Mouse (Mus musculus) gastrocnemius, postnatal 25 days (tissue): ENCODE measurements at regions not wholly inside any gene's neighbourhood (a gene's known extent, or its start where the extent isn't known, plus 50 kb on each side); places are given as distances from the start of the nearest gene placed in this dataset.

Source experiments
- DNase-seq: peaks from one replicate; pipeline ENCODE4 v3.0.0; 2022

DNA sequence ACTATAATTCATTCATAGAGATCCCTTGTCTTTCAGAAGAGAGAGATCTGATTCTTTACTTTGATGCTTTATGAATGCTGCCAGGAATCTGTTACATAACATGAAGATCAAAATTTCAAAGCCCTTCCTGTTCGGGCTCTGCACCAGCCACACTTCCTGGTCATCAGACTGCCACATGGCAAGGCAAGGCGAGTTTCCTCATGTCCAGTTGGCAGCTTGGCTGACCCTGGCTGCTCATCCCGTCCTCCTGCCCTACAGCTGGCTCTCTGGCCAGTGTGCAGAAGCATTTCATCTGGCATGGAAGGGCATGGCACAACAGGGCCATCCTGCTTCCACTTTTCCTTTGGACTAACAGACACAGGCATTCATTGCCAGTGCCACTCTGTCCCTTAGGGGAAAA lies 292.2 kb upstream of the Slc24a5 start:
- DNase-seq = peak; percentile 79

DNA sequence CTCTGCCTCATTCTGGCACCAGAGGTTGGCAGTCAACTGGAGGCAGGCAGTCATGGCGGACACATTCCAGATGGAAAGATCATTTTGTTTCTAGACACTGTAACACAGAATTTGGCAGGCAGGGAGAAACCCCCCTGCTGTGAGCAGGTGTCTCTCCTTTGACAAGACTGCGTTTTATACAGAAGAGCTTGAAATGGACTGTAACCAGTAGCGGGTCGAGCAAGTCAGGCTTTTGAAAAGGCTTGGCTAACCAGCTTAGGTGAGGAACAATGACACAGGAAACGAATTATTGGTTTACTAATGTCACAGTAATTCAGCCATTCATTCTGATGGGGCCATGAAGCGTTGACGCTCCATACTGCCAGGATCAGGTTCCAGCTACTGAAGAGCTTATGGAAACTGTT lies 275.3 kb upstream of the Slc24a5 start:
- no peak for DNase-seq

DNA sequence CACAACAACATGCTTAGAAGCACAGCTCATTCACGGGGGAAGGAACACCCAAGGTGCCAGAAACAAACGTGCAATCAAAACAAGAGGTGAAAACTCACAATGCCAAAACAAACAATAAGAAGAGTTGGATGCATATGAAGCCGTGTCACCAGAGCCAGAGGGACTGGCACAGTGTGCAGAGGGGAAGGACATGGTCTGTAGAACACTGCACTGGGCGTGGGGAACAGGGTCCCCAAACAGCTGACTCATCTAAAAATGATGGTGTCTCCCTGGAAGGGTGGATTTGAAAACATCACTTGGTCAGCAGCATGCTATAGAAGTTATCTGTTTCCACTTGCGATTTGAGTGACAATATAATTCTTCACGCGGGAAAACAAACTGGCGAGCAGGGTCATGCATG lies 256.2 kb upstream of the Slc24a5 start:
- DNase-seq = no peak

DNA sequence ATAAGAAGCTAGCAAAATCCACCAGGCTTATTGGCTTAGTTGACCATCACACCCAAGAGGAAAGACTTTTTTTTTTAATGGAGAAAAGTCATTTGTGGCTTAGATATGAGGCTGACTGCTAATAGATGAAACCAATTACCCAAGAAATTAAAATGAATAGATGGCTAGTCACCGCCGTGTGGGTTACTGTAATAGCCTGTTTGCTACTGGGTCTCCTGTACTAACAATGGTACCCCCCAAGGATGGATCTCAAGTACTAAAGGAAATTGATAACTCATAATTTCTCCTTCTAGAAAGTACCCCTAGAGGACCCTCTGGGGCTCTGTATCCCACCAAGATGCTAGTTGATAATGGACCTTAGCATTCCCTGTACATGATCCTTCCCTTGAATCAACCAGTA lies 251.1 kb upstream of the Slc24a5 start:
- no peak for DNase-seq

DNA sequence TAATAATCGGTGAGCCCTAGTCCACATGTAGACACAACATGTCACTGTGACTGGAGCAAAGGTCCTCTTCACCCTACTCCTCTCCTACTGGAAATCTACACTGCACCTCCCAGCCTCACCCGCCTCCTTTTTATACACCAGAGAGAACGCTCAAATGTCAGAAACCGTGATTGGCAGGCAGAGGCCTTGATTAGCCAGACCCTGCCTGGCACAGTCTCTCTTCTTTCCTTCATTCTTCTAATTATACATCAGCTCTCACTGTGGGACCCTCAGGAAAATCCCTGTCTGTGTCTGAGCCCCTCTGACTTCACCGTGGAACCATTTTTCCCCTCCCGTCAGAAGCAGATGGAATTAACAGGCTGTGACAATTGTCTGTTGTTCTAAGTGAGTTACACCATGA lies 248.1 kb upstream of the Slc24a5 start:
- no peak for DNase-seq

DNA sequence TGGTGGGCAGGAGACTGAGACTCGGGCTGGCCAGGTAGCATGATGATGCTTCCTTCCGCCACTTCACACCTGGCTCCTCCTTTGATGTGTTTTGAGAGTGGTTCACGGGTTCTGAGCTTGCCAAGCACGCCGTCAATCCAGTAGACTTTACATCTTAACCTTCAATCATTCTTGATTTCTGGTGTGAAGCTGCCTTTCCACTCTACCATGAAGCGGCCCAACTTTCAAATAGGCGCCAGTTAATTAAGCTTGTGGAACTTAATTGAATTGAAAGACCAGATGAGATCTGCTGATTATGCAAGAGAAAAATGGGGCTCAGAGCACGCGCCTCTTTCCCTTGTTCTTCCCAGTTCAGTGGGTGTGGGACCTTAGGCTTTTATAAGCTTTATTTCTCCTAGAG lies 247.1 kb upstream of the Slc24a5 start:
- no peak for DNase-seq

DNA sequence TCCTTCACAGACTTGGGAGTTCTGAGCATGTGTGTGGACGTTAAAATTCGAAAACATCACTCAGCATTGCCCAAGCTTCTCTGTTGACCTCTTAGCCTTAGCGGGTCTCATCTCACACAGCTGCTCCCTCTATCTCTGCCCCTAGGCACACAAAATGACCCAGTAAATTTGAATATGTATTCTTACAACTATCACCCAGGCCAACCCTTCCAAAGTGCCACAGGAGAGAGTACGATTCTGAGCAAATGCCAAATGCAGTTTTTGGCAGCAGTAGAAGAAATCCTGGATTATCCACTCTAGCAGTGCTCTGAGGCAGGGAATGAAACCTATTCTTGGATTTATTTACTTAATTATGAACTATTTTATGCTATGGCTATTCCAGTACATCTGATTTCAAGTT lies 246.6 kb upstream of the Slc24a5 start:
- no peak for DNase-seq

DNA sequence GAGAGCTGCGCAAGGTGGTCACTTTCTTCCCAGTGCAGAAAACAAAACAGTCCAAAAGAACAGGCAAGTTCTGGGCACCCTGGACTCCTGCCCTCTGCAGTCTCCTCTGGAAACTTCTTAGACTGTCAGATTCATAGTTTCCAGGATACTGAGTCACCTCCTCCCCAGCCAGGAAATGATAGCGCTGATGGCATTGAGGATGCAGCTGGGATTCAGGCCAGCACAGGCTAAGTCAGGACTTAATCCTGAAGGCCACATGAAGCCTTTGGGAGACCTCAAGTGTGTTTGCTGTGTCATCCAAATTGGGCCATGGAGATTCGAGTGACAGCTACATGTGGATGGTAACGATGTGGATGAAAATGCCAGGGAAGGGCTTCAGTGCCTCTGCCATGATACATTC lies 219.1 kb upstream of the Slc24a5 start:
- DNase-seq = peak; percentile 10

DNA sequence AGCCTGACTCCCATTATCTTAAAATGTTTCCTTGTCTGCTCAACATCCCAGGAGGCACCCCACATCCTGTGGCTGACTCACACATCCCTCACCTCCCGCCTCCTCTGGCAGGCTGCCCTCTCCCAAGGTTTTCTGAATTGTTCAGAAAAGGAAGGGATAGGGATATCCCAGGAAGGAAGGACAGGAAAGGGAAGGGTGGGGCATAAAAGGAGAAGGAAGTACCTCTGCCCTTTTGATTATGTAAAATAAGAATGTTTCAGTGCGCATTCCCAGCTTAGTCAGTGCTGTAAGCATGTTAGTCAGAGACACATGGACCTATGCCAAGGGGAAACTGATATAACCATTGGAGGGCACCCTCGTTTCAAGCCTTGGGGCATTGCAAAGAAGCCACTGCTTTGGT lies 209.4 kb upstream of the Slc24a5 start:
- DNase-seq = peak; percentile 72

DNA sequence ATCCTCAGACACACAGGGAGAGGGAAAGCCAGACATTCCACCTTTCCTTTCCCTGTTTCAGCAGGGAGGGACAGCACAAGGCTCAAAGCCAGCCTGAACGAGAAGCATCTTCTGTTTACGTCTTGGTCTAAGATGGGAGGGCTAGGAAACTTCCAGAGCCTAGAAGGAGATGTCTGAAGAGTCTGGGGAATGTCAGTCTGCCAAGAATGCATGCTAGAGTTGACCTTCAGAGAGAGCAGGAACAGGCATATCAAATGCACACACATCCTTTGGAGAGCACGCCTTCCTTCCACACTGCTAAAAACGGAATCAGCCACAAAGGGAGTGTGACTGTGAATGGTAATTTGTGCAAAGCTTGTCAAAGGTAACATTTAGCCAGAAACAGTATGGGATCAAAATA lies 179.7 kb upstream of the Slc24a5 start:
- no peak for DNase-seq

DNA sequence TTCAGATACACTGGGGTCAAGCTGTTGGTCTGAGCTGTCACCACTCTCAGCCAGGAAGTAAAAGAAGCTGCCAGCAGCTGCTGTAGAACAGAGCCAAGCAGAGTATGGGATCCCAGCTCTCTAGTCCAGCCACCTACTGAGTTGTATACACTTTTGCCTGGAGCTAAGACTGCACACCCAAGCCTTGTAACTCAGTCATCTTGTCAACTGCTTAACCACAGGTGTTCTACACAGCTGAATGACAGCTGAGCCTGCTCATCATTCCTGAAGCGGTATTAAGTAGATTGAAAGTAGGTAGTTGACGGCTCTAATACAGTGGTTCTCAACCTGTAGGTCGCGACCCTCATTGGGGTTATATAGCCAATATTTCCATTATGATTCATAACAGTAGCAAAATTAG lies 172.9 kb upstream of the Slc24a5 start:
- DNase-seq = no peak

DNA sequence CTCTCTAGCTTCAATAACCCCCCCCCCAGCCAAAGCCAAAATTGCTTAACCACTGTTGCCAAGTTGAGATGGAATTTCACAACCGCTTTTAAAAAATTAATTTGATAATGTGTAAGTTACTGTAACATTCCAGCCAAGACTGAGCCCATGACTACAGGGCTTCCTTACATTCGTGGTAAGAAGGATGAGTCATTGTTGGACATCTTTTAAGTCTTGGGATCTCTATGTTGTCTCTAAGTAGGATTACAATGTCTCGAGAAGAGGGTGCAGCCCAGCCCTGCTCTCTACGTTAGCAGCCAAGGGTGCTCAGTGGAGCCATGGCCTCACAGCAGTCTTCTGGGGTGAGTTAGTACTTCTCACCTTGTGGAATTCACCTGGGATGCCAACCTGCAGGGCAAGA lies 164.4 kb upstream of the Slc24a5 start:
- DNase-seq = no peak

DNA sequence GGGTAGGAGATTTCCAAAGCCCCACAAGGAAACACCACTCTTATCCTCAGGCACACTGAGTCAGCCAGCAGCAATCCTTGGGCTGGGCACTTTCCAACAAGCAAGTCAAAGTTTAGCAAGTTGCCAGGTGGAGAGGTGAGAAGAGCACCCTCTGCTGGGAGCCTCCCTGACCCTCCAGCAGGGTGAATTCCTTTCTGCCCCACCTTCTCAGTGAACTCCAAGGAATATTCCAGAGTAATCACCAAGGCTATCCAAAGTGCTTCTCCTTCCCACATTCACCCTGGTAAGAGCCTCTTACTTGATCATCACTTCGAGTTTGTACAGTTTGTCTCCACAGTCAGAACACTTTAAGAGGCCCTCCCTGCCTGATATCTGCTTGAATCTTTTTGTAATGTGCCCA lies 162.8 kb upstream of the Slc24a5 start:
- DNase-seq = no peak

DNA sequence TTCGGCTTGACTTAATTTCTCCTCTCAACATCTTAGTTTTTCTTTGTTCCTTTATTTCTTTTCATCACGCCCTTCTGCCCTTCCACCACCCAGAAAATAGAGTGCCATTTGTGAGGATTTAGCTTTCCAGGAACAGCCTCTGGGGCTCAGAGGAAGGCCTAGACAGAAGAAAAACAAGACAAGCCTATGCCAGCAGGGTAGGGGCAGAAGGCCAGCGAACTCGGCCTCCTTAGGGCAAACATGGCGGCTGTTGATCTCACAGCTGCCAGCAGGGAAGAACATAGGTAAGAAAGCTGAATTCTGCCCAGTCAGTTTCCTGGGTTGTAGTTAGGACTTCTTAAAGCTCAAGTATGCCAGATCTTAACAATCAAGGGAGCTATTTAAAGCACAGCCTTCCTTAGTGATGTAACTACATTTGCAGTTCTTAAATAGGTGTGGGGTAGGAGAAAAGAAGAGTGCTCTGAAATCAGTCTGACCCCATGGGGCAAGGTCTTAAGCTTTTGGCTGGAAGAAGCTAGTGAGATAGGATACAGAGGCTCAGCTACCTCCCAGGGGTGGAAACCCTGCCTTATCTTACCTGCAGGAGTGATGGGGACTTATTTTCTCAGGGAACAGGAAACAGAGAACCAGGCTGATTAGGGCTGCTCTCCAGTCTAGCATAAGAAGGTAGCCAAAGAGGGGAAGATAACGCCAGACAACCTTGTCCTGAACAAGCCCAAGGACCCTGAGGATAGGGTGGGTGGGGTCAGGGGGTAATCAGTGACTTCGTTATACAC lies 148.8 kb upstream of the Slc24a5 start:
- DNase-seq = no peak

DNA sequence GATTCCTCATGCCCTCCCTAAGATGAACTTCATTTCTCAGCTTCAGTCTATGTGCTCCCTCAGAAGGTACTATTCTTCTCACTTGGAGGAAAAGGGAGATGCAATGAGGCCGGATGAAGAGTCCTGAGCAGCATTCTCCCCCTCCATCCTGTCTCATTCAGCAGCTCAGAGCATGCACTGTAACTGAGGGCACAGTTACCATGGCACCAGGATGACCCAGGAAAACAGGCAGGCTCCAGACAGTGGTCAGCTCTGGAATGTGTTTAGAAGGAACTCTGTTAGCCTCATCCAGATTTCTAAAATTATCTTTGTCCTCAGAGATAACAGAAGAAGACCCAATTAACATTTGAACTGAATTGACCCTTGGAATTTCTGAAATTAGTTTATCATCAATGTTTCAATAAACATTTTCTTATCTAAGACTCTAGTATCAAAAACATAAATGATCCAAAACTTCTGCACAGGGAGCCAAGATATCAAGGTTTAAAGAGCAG lies 148.1 kb upstream of the Slc24a5 start:
- no peak for DNase-seq

DNA sequence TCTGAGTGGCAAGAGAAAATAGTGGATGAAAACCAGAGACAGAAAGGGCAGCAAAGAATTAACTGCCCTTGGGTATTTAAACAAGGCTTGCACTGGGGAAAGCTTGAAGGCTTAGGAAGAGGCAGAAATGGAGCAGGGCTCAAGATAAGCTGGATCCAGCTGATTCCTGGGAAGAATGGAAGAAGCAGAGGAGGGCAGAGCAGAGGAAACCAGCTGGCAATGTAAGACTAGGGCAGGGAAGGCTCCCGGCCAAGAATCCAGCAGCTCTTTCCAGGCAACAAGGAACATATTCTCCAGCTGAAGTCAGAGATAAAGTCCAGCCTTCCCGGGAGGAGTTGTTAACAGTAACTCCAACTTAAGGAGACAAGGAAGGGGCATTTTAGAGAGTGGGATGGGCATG lies 147.7 kb upstream of the Slc24a5 start:
- no peak for DNase-seq

DNA sequence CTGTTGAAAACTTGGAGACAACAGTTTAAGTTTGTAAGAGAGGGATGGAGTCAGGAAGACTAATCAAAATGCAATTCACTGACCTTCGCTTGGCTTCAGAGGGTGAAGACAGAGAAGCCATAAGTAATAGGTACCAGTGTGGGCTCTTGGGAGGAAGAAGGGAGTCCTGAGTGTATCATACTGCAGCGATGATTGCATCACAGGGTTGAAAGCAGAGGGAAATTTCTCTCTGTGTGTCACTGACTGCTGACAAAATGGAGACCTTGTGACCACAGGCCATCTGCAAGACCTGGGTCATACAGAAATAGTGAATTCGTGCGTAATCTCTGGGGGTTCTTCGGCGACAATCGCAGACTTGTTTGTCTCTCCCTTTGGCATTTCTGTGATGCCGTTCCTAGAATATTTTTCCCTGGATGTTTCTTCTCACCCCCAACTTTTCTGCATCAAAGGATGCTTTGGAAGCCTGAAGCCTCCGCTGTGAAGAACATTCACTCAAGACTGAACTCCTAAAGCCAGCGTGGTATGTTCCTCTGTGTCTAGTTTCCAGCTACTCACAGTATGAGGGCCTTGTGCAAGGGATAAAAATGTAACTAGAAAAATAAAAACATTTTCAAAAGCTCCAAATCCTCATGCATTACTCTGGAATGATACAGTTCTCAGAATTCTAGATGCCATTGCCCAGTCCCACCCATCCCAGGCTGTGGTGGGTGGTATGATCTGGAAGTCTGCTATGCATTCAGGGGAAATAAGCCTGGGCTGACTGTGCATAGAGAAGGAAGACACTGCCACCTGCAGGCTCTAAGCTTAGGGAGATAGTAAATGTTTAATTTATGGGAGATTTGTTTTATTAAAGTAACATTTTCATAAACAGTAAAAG lies 139.8 kb upstream of the Slc24a5 start:
- no peak for DNase-seq

DNA sequence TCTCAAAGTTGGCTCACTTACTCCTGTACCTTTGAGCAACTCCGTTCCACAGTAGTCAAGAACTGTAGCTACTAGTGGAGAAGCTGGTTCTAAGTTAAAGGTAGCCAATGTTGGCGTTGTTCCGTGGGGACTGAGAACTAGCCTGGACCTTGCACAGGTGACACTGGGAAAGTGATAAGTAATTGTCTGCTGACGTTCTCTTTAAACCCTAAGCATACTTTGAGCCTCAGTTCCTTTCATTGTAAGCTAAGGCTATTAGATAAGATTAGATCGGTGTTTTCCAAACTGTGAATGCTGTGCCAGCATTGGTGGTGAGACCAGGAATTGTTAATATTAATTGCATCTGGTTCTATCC lies 139.2 kb upstream of the Slc24a5 start:
- DNase-seq = no peak

DNA sequence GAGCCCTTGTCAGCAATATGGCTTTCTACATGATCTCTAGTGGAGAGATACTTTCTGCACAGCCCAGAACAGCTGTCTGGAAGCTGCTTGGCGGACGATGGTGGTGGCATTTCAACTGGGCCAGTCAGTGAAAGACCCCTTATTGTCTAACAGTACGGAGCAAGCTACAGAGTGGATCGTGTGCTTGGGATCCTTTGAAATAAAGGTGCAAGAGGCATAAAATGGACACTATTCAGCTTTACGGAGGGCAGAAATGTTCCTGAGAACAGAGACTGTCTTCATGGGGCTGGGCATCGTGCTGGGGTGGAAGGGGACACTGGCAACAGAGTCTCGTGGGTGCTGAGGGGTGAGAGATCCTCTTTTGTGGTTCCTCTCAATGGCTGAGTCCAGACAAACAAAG lies 137.2 kb upstream of the Slc24a5 start:
- DNase-seq = no peak

DNA sequence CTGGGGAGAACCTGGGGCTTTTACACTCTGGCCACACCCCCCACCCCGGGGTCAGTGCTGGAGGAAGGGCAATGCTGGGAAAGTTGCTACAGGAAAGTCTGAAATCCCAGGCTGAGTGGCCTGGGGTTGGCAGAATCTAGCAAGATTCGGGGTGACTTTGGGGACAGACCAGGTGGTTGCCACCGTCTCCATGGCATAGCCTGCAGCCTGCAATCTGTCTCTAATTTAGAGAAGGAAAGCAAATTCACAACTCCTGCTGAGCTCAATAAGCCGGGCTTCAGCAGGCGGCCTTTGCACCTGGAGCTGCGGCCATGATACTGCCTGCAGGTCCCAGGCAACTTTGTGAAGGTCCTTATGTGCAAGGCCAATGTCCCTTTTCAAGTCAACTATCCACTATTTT lies 135.4 kb upstream of the Slc24a5 start:
- DNase-seq = no peak

DNA sequence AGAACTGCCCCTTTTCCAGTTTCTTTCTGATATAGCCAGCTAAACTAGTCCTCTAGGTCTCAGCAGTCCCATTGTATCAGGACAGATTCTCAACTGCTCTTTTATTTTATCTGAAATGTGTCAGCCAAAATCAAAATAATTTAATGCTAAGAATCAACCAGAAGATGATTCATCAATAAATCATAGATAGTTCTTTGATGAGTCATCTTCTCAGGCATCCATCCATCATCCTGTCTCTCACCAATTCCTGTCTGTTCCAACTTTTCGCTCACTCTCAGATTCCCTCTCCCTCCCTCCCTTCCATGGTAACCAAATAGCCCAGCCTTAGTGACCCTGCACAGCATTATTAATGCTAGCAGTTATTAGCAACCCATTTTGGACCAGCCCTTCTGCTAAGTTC lies 134.0 kb upstream of the Slc24a5 start:
- no peak for DNase-seq

DNA sequence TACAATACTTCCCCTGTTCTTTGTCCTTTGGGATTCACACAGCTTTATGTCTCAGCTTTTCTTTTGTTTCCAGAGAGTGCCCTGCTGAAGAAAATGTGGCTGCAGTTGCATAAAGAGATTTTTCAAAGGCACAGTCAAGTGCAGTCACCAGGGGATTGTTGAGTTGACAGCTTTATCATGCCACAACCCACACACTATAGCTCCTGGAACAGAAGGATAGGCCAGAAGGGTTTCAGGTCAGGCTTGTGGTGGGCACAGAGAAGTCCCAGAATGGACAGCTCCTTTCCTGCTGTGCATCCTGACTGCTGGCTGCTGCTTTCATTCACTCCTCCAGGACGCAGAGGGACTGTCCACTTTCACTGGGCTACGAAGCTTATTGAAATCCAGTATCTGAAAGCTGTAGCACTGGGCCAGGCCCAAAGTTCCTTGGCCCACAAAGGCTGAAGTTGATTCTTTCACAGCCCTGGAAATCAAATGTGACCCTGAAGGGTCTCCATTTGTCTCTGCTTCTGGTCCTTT lies 119.6 kb upstream of the Slc24a5 start:
- DNase-seq = no peak

DNA sequence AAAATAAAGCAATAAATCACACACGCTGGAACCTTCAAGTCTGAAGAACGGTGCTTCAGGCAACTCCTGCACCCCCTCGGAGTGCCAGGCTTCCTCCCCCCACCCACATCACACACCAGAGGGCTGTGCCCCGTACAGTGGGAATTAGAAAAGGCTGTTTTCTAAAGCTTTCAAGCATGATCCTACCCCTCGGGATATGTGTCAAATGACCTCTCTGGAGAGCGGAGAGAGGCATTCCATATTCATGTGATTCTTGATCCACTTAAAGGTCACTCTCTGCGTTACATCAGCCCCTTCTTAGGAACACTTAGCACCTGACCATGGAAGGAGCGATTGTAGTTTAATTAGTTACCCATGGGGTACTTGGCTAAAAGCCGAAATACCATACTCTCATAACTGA lies 119.1 kb upstream of the Slc24a5 start:
- DNase-seq = no peak

DNA sequence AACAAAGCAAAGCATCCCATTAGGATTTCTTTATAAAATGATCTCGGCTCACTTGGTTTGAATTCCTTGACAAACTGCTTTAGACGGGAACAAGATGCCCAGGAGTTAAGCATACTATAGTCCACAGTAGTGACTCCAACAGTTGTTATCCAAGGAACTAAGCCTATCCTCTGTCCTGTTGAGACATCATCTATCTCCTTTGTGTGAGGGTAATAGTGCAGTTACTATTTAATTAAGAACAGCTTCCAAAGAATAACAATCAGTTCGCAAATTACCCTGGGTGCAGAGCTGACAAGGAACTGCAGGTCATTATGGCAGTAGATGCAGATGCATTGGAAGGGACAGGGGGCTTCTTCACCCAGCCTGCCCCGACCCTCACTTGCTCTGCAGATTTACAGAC lies 115.7 kb upstream of the Slc24a5 start:
- no peak for DNase-seq
